Mouse (Mus musculus): ENCODE data around the gene Bmp2.

The Bmp2 gene

GRCm38 (mm10) chr2:133565424-133565823 lies 13.5 kb downstream of the Bmp2 start:
- no peak for DNase-seq (ENCODE audit: low read depth, low spot score)

- DNase-seq (ENCODE audit: low read depth, low spot score), result no peak
Measured at GRCm38 (mm10) chr2:133565995-133566710, 14.2 kb downstream of the Bmp2 start.

- no peak for DNase-seq (ENCODE audit: low read depth, low spot score)
Measured at GRCm38 (mm10) chr2:133591562-133592255, 39.8 kb downstream of the Bmp2 start.
